Mouse (Mus musculus) MEL (cell line): ENCODE measurements at regions not wholly inside any gene's neighbourhood (a gene's known extent, or its start where the extent isn't known, plus 50 kb on each side); places are given as distances from the start of the nearest gene placed in this dataset.
A peak's percentile ranks its signal among the peaks of the same experiment; 100 is the strongest.

Experiments
- DNase-seq: peaks from one replicate; pipeline ENCODE4 v3.0.0; 2011; ENCODE audit warnings: low read depth, low spot score
- H3K27ac ChIP-seq: 2 replicates; pipeline ENCODE4 v1.5.1; 2012; ENCODE audit warnings: low read depth, mild to moderate bottlenecking, control low read depth, low read length, moderate library complexity; ENCODE audit not compliant: control insufficient read depth
- H3K27me3 ChIP-seq, 2 experiments: fragments of 150-350 bp in 1 of 2; sonication (generic) in 1 of 2; 2 replicates each; pipeline ENCODE4 v1.6.1; 2012; ENCODE audit warnings: low read length in 2 of 2, mild to moderate bottlenecking in 2 of 2, improper control_type of control experiment in 1 of 2, moderate library complexity in 1 of 2; ENCODE audit not compliant: insufficient read depth in 2 of 2, control insufficient read depth in 1 of 2
- H3K36me3 ChIP-seq, 2 experiments: 2 replicates each; pipeline ENCODE4 v1.6.1; 2012 to 2014; ENCODE audit warnings: low read length in 2 of 2, improper control_type of control experiment in 1 of 2, inconsistent platforms in 1 of 2, mild to moderate bottlenecking in 1 of 2; ENCODE audit not compliant: insufficient read depth in 2 of 2, control insufficient read depth in 1 of 2
- H3K4me1 ChIP-seq, 2 experiments: fragments of 150-350 bp in 1 of 2; sonication (generic) in 1 of 2; 2 replicates each; pipeline ENCODE4 v1.6.1; 2012; ENCODE audit warnings: low read length in 2 of 2, improper control_type of control experiment in 1 of 2, mild to moderate bottlenecking in 1 of 2; ENCODE audit not compliant: insufficient read depth in 2 of 2, control insufficient read depth in 1 of 2
- H3K4me3 ChIP-seq, 2 experiments: fragments of 150-350 bp in 1 of 2; sonication (generic) in 1 of 2; 2 replicates each; pipeline ENCODE4 v1.5.1; 2012; ENCODE audit warnings: low read depth in 2 of 2, low read length in 2 of 2, mild to moderate bottlenecking in 2 of 2, moderate library complexity in 2 of 2, control low read depth in 1 of 2, improper control_type of control experiment in 1 of 2; ENCODE audit not compliant: control insufficient read depth in 1 of 2, insufficient read depth in 1 of 2
- H3K79me2 ChIP-seq: 2 replicates; pipeline ENCODE4 v1.6.1; 2012; ENCODE audit warnings: mild to moderate bottlenecking, low read length, moderate library complexity; ENCODE audit not compliant: control insufficient read depth, poor library complexity, insufficient read depth
- H3K9ac ChIP-seq: 2 replicates; pipeline ENCODE4 v1.6.1; 2012; ENCODE audit warnings: low read depth, mild to moderate bottlenecking, control low read depth, low read length, moderate library complexity; ENCODE audit not compliant: control insufficient read depth, poor library complexity, severe bottlenecking
- H3K9me3 ChIP-seq: fragments of 150-350 bp; sonication (generic); replicated peaks from 2 replicates; pipeline ENCODE4 v1.6.1; 2012; ENCODE audit warnings: mild to moderate bottlenecking, low read length, improper control_type of control experiment, moderate library complexity; ENCODE audit not compliant: insufficient read depth
- CHD1 ChIP-seq: IDR thresholded peaks from 2 replicates; pipeline ENCODE4 v1.6.1; 2012; ENCODE audit warnings: low read depth, mild to moderate bottlenecking, inconsistent platforms, low read length, improper control_type of control experiment
- CHD2 ChIP-seq: IDR thresholded peaks from 2 replicates; pipeline ENCODE4 v1.6.1; 2011; ENCODE audit warnings: low read length, improper control_type of control experiment
- CTCF ChIP-seq, 3 experiments: IDR thresholded peaks in 2 of 3; conservative IDR thresholded peaks in 1 of 3; 2 replicates each; pipeline ENCODE4 v1.5.1; 2011 to 2012; ENCODE audit warnings: low read length in 3 of 3, low read depth in 2 of 3, mild to moderate bottlenecking in 2 of 3, improper control_type of control experiment in 1 of 3, inconsistent platforms in 1 of 3, mixed read lengths in 1 of 3, moderate library complexity in 1 of 3; ENCODE audit not compliant: control insufficient read depth in 1 of 3, insufficient read depth in 1 of 3, poor library complexity in 1 of 3, severe bottlenecking in 1 of 3
- ELF1 ChIP-seq: IDR thresholded peaks from 2 replicates; pipeline ENCODE4 v1.6.1; 2014; ENCODE audit warnings: low read depth, mild to moderate bottlenecking, inconsistent platforms, low read length, improper control_type of control experiment, moderate library complexity
- GATA1 ChIP-seq: IDR thresholded peaks from 2 replicates; pipeline ENCODE4 v1.6.1; 2011; ENCODE audit warnings: low read depth, low read length, improper control_type of control experiment
- HCFC1 ChIP-seq: IDR thresholded peaks from 2 replicates; pipeline ENCODE4 v1.6.1; 2012; ENCODE audit warnings: low read depth, mild to moderate bottlenecking, inconsistent platforms, low read length, improper control_type of control experiment, moderate library complexity
- KAT2A ChIP-seq: conservative IDR thresholded peaks from 2 replicates; pipeline ENCODE4 v1.6.1; 2012; ENCODE audit warnings: low read depth, low read length, improper control_type of control experiment, inconsistent platforms
- MAZ ChIP-seq: IDR thresholded peaks from 2 replicates; pipeline ENCODE4 v1.6.1; 2012; ENCODE audit warnings: low read depth, mild to moderate bottlenecking, inconsistent platforms, low read length, improper control_type of control experiment
- MYB ChIP-seq: IDR thresholded peaks from 2 replicates; pipeline ENCODE4 v1.6.1; 2011; ENCODE audit warnings: mild to moderate bottlenecking, low read depth, low read length, improper control_type of control experiment
- MYC ChIP-seq: IDR thresholded peaks from 2 replicates; pipeline ENCODE4 v1.6.1; 2011; ENCODE audit warnings: low read depth, mild to moderate bottlenecking, low read length, improper control_type of control experiment, moderate library complexity
- NELFE ChIP-seq: IDR thresholded peaks from 2 replicates; pipeline ENCODE4 v1.6.1; 2011; ENCODE audit warnings: low read depth, low read length, improper control_type of control experiment
- NRF1 ChIP-seq: IDR thresholded peaks from 2 replicates; pipeline ENCODE4 v1.6.1; 2014; ENCODE audit warnings: low read depth, mild to moderate bottlenecking, inconsistent platforms, low read length, improper control_type of control experiment, moderate library complexity; ENCODE audit not compliant: poor library complexity, insufficient read depth, severe bottlenecking
- POLR2A ChIP-seq, 2 experiments: IDR thresholded peaks; 2 replicates each; pipeline ENCODE4 v1.6.1; 2011 to 2012; ENCODE audit warnings: low read length in 2 of 2, mild to moderate bottlenecking in 2 of 2, control low read depth in 1 of 2, improper control_type of control experiment in 1 of 2, low read depth in 1 of 2, moderate library complexity in 1 of 2; ENCODE audit not compliant: control insufficient read depth in 1 of 2, insufficient read depth in 1 of 2, poor library complexity in 1 of 2
- POLR2AphosphoS2 ChIP-seq: IDR thresholded peaks from 2 replicates; pipeline ENCODE4 v1.6.1; 2011; ENCODE audit warnings: low read length, improper control_type of control experiment
- POLR2AphosphoS5 ChIP-seq: IDR thresholded peaks from 2 replicates; pipeline ENCODE4 v1.6.1; 2012; ENCODE audit warnings: low read depth, borderline replicate concordance, mild to moderate bottlenecking, inconsistent platforms, low read length, moderate library complexity, mixed read lengths
- RAD21 ChIP-seq: IDR thresholded peaks from 2 replicates; pipeline ENCODE4 v1.6.1; 2011; ENCODE audit warnings: mild to moderate bottlenecking, low read depth, low read length, improper control_type of control experiment
- TAL1 ChIP-seq: IDR thresholded peaks from 2 replicates; pipeline ENCODE4 v1.6.1; 2012; ENCODE audit warnings: mild to moderate bottlenecking, inconsistent platforms, low read length, moderate library complexity, mixed read lengths
- TBP ChIP-seq: IDR thresholded peaks from 2 replicates; pipeline ENCODE4 v1.8.0; 2011; ENCODE audit warnings: low read depth, low read length, improper control_type of control experiment
- TCF12 ChIP-seq: IDR thresholded peaks from 2 replicates; pipeline ENCODE4 v1.6.1; 2014; ENCODE audit warnings: low read depth, mild to moderate bottlenecking, inconsistent platforms, low read length, improper control_type of control experiment, moderate library complexity
- UBTF ChIP-seq: IDR thresholded peaks from 2 replicates; pipeline ENCODE4 v1.6.1; 2012; ENCODE audit warnings: low read depth, mild to moderate bottlenecking, inconsistent platforms, low read length, improper control_type of control experiment, moderate library complexity, borderline replicate concordance; ENCODE audit not compliant: insufficient read depth
- ZNF384 ChIP-seq: IDR thresholded peaks from 2 replicates; pipeline ENCODE4 v1.6.1; 2012; ENCODE audit warnings: low read depth, mild to moderate bottlenecking, inconsistent platforms, low read length, improper control_type of control experiment

GRCm38 (mm10) chr14:98892670-98893069 is 101.4 kb downstream of the Rpl36a-ps1 start:
- Histone ChIP-seq H3K4me1 (peaks cover 0 to 2% of the 10 kb centered on the region in 2 experiments; a peak in 1 of 4 replicates), H3K36me3 (no peaks in the 10 kb centered on the region; a peak in 1 of 4 replicates), H3K4me3 (no peak overlapping the region), H3K9me3 (no peaks in the 10 kb centered on the region)
- no peak for DNase-seq
- TF ChIP-seq POLR2A (IDR thresholded peaks at IDR 0.05; ENCODE audit: control insufficient read depth in 1 of 2, insufficient read depth in 1 of 2, low read depth in 1 of 2, low read length in 2 of 2, poor library complexity in 1 of 2) = no peak
- no peak for TF ChIP-seq MYB
- no peak for TF ChIP-seq GATA1
- no peak for TF ChIP-seq ELF1
- TF ChIP-seq RAD21 = no peak
- no peak for TF ChIP-seq MAZ
- TF ChIP-seq CHD1 = no peak
- TF ChIP-seq HCFC1 = no peak
- TF ChIP-seq, all 39 proteins: peak for 0
- H3K27ac ChIP-seq = no peak overlapping the region
- H3K9ac ChIP-seq = no peak overlapping the region
- H3K27me3 ChIP-seq = no peaks in the 10 kb centered on the region
- H3K79me2 ChIP-seq = no peaks in the 10 kb centered on the region

GRCm38 (mm10) chr14:98891252-98891947 is 102.7 kb downstream of the Rpl36a-ps1 start:
- H3K27me3 ChIP-seq = no peaks in the 10 kb centered on the region
- no peaks in the 10 kb centered on the region for H3K9me3 ChIP-seq
- H3K79me2 ChIP-seq = no peaks in the 10 kb centered on the region
- no peak for DNase-seq
- H3K4me1 ChIP-seq = peaks cover 0 to 2% of the 10 kb centered on the region in 2 experiments; a peak in 1 of 4 replicates
- H3K9ac ChIP-seq = no peak overlapping the region
- no peak overlapping the region for H3K27ac ChIP-seq
- no peaks in the 10 kb centered on the region; a peak in 1 of 4 replicates for H3K36me3 ChIP-seq
- no peak for TF ChIP-seq TAL1
- TF ChIP-seq ZNF384 = 0 out of 2 replicates have a peak, but pooled peaks have one; percentile 36
- TF ChIP-seq, all 39 proteins: peak for 1
- 0 out of 4 replicates have a peak overlapping the region, but pooled peaks of 1 of the 2 experiments have one; percentile 11 for H3K4me3 ChIP-seq

DNA sequence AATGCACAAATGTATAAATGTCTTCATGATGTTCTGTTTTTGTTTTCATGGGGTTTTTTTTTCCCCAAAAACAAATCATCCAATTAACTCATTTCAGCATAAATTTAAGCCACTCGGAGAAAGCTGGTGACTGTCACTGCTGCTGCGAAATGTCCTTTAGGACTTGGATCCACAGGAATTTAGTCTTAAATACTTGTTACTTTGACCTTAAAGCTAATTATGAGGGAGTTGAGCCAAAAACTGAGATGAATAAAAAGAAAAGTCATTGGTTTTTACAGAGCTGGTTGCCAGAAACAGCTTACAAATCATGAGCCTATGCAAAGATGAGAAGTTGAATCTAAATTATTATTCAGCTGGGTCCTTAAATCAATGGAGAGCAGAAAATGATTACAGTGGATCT is 106.5 kb downstream of the Rpl36a-ps1 start:
- no peak for DNase-seq
- Histone ChIP-seq H3K4me1 (peaks cover 0 to 2% of the 10 kb centered on the region in 2 experiments; a peak in 1 of 4 replicates), H3K36me3 (no peaks in the 10 kb centered on the region; a peak in 1 of 4 replicates), H3K9me3 (no peaks in the 10 kb centered on the region), H3K27me3 (no peaks in the 10 kb centered on the region), H3K4me3 (no peak overlapping the region), H3K9ac (no peak overlapping the region), H3K27ac (no peak overlapping the region), H3K79me2 (no peaks in the 10 kb centered on the region)
- TF ChIP-seq NELFE (no peak), NRF1 (no peak), TBP (no peak), ELF1 (no peak), CTCF (IDR thresholded peaks at IDR 0.05 in 2 of 3, conservative IDR thresholded peaks at IDR 0.05 in 1 of 3; ENCODE audit: control insufficient read depth in 1 of 3, insufficient read depth in 1 of 3, low read depth in 2 of 3, low read length in 3 of 3, poor library complexity in 1 of 3, severe bottlenecking in 1 of 3) (no peak), POLR2AphosphoS2 (no peak), TAL1 (no peak), RAD21 (no peak), CHD2 (no peak), MAZ (no peak), TCF12 (no peak), KAT2A (no peak), UBTF (no peak), HCFC1 (no peak), POLR2A (IDR thresholded peaks at IDR 0.05; ENCODE audit: control insufficient read depth in 1 of 2, insufficient read depth in 1 of 2, low read depth in 1 of 2, low read length in 2 of 2, poor library complexity in 1 of 2) (no peak), CHD1 (no peak), POLR2AphosphoS5 (no peak), MYC (no peak)
